Mouse (Mus musculus) embryonic facial prominence, embryonic 11.5 days (tissue): ENCODE results near the gene Abt1. TPM values are rescaled to one million over a fixed set of nuclear protein-coding genes. Genes with fewer than 3 reads are reported as not detected.

Source experiments
- ATAC-seq: fragments of 200-750 bp; cut with Nextera tagmentation; replicated peaks from 2 replicates; pipeline ENCODE4 v1.8.0; 2017; ENCODE audit warnings: low read depth; ENCODE audit not compliant: insufficient number of reproducible peaks, low FRiP score, low TSS enrichment
- DNase-seq: peaks from one replicate; pipeline ENCODE4 v3.0.0-alpha.2; 2015; ENCODE audit warnings: low spot score
- H3K27ac ChIP-seq: fragments of 300-500 bp; sonication (generic); replicated peaks from 2 replicates; pipeline ENCODE4 v1.5.1; 2014; ENCODE audit warnings: mild to moderate bottlenecking, low read depth, low read length, control low read depth
- H3K27me3 ChIP-seq: fragments of 300-500 bp; sonication (generic); 2 replicates; pipeline ENCODE4 v1.6.1; 2014; ENCODE audit warnings: mild to moderate bottlenecking, low read length, moderate library complexity, mixed read lengths; ENCODE audit not compliant: control insufficient read depth, insufficient read depth
- H3K36me3 ChIP-seq: fragments of 300-500 bp; sonication (generic); replicated peaks from 2 replicates; pipeline ENCODE4 v1.6.1; 2014; ENCODE audit warnings: low read depth, mild to moderate bottlenecking, low read length, moderate library complexity, mixed read lengths; ENCODE audit not compliant: control insufficient read depth, insufficient read depth
- H3K4me1 ChIP-seq: fragments of 300-500 bp; sonication (generic); 2 replicates; pipeline ENCODE4 v1.6.1; 2014; ENCODE audit warnings: low read length, mixed read lengths; ENCODE audit not compliant: control insufficient read depth, insufficient read depth
- H3K4me2 ChIP-seq: fragments of 300-500 bp; sonication (generic); 2 replicates; pipeline ENCODE4 v1.6.1; 2014; ENCODE audit warnings: low read depth, mild to moderate bottlenecking, control low read depth, low read length, moderate library complexity
- H3K4me3 ChIP-seq: fragments of 300-500 bp; sonication (generic); 2 replicates; pipeline ENCODE4 v1.5.1; 2014; ENCODE audit warnings: low read depth, low read length, control low read depth
- H3K9ac ChIP-seq: fragments of 300-500 bp; sonication (generic); replicated peaks from 2 replicates; pipeline ENCODE4 v1.6.1; 2014; ENCODE audit warnings: mild to moderate bottlenecking, control low read depth, low read length
- H3K9me3 ChIP-seq: fragments of 300-500 bp; sonication (generic); replicated peaks from 2 replicates; pipeline ENCODE4 v1.6.1; 2016; ENCODE audit warnings: mild to moderate bottlenecking, low read length, inconsistent platforms, mixed read lengths; ENCODE audit not compliant: control insufficient read depth
- WGBS: fragments of 180-500 bp; shearing (Covaris S2); extraction: QIAGEN DNeasy Blood & Tissue Kit; methylation state at CpG from one replicate; pipeline ENCODE4 v1.1.7; 2014; 5-methylcytosine and 5-hydroxymethylcytosine counted together
- polyA plus RNA-seq: library from polyadenylated mRNA; unstranded; fragments of >200 nt; fragmentation: Nextera tagmentation; extraction: Ambion mirVana; gene quantifications from 2 replicates; pipeline ENCODE4 v1.2.1, GENCODE M21; 2014

Gene Abt1
- polyA plus RNA-seq, 1 experiment from 2014 or later, result 15.0 TPM

GRCm38 (mm10) chr13:23446498-23446952 lies 22.9 kb upstream of the Abt1 start:
- H3K9me3 ChIP-seq, result no peaks in the 10 kb centered on the region
- no peaks in the 10 kb centered on the region for H3K4me1 ChIP-seq
- H3K36me3 ChIP-seq, result no peaks in the 10 kb centered on the region
- peak overlapping the region; percentile 62 for H3K4me3 ChIP-seq
- DNase-seq, result peak; percentile 92
- under 1% methylated on average over 16 of the region's 16 CpGs for WGBS
- ATAC-seq, result peak; percentile 49
- H3K27me3 ChIP-seq, result no peaks in the 10 kb centered on the region
- peak overlapping the region; percentile 61 for H3K4me2 ChIP-seq
- H3K27ac ChIP-seq, result no peak overlapping the region
- peak overlapping the region; percentile 63 for H3K9ac ChIP-seq

GRCm38 (mm10) chr13:23445561-23446320 lies 22.1 kb upstream of the Abt1 start:
- ATAC-seq (peak; percentile 91), DNase-seq (peak; percentile 95)
- H3K4me1 ChIP-seq, result no peaks in the 10 kb centered on the region
- WGBS, result under 1% methylated on average over 55 of the region's 55 CpGs
- H3K4me3 ChIP-seq, result peak overlapping the region; percentile 62
- no peaks in the 10 kb centered on the region for H3K9me3 ChIP-seq
- peak overlapping the region; percentile 87 for H3K9ac ChIP-seq
- H3K36me3 ChIP-seq, result no peaks in the 10 kb centered on the region
- H3K27ac ChIP-seq, result peak overlapping the region; percentile 97
- H3K27me3 ChIP-seq, result no peaks in the 10 kb centered on the region
- peak overlapping the region; percentile 79 for H3K4me2 ChIP-seq

- no peak for ATAC-seq
- Histone ChIP-seq H3K9ac (peak overlapping the region; percentile 87), H3K27me3 (no peaks in the 10 kb centered on the region), H3K27ac (peak overlapping the region; percentile 97), H3K4me2 (peak overlapping the region; percentile 79), H3K9me3 (no peaks in the 10 kb centered on the region), H3K4me3 (peak overlapping the region; percentile 62), H3K4me1 (no peaks in the 10 kb centered on the region), H3K36me3 (no peaks in the 10 kb centered on the region)
- DNase-seq, result no peak
- WGBS, result 2% methylated on average over 10 of the region's 10 CpGs
These were observed 21.5 kb upstream of the Abt1 start for GRCm38 (mm10) chr13:23445156-23445555.

- Histone ChIP-seq H3K27me3 (no peaks in the 10 kb centered on the region), H3K9me3 (no peaks in the 10 kb centered on the region), H3K4me3 (no peak overlapping the region), H3K4me2 (peak overlapping the region; percentile 7; the same call in 1 of the 2 replicates), H3K27ac (no peak overlapping the region), H3K4me1 (no peaks in the 10 kb centered on the region), H3K9ac (no peak overlapping the region), H3K36me3 (no peaks in the 10 kb centered on the region)
- DNase-seq (no peak), ATAC-seq (no peak)
- WGBS, result 61% methylated on average over 5 of the region's 5 CpGs
These were observed 20.8 kb upstream of the Abt1 start for GRCm38 (mm10) chr13:23444451-23444850.

- DNase-seq, result no peak
- H3K27me3 ChIP-seq, result no peaks in the 10 kb centered on the region
- H3K4me2 ChIP-seq, result no peak overlapping the region
- H3K36me3 ChIP-seq, result no peaks in the 10 kb centered on the region
- no peaks in the 10 kb centered on the region for H3K4me1 ChIP-seq
- H3K9ac ChIP-seq, result no peak overlapping the region
- no peak for ATAC-seq
- 63% methylated on average over 10 of the region's 10 CpGs for WGBS
- H3K27ac ChIP-seq, result no peak overlapping the region
- H3K9me3 ChIP-seq, result no peaks in the 10 kb centered on the region
- no peak overlapping the region for H3K4me3 ChIP-seq
These were observed 16.2 kb upstream of the Abt1 start for GRCm38 (mm10) chr13:23439901-23440300.

- DNase-seq (peak; percentile 84), ATAC-seq (no peak)
These were observed 14.9 kb upstream of the Abt1 start for GRCm38 (mm10) chr13:23438521-23438920.

GRCm38 (mm10) chr13:23437908-23438307 lies 14.2 kb upstream of the Abt1 start:
- WGBS, result under 1% methylated on average over 17 of the region's 17 CpGs

More at GRCm38 (mm10) chr13:23438521-23438920, 14.9 kb upstream of the Abt1 start:
- Histone ChIP-seq H3K27me3 (no peaks in the 10 kb centered on the region), H3K4me2 (peak overlapping the region; percentile 40), H3K9ac (no peak overlapping the region), H3K4me3 (peak overlapping the region; percentile 48), H3K36me3 (no peaks in the 10 kb centered on the region), H3K27ac (no peak overlapping the region), H3K4me1 (no peaks in the 10 kb centered on the region), H3K9me3 (no peaks in the 10 kb centered on the region)
- WGBS, result 0% methylated on average over 7 of the region's 7 CpGs

More at GRCm38 (mm10) chr13:23437908-23438307, 14.2 kb upstream of the Abt1 start:
- Histone ChIP-seq H3K27me3 (no peaks in the 10 kb centered on the region), H3K4me1 (no peaks in the 10 kb centered on the region), H3K9me3 (no peaks in the 10 kb centered on the region), H3K4me3 (peak overlapping the region; percentile 48), H3K4me2 (peak overlapping the region; percentile 50), H3K36me3 (no peaks in the 10 kb centered on the region), H3K27ac (0 out of 2 replicates have a peak overlapping the region, but pooled peaks have one; percentile 25), H3K9ac (no peak overlapping the region)
- DNase-seq (peak; percentile 90), ATAC-seq (peak; percentile 77)
